8 mouse cellular contexts compared by ENCODE assay signal in genomic region chr8:3587391-3588257, GRCm38 (mm10). TPM values are rescaled to one million over a fixed set of nuclear protein-coding genes. Genes with fewer than 3 reads are reported as not detected.
DNase-seq lines count a peak whose midpoint lies in the region; ATAC-seq lines count a peak whose summit lies in the region.

No protein-coding gene starts in this region.

- peak; percentile 57 for ATAC-seq in common myeloid progenitor, adult 5-6 weeks (replicated peaks; ENCODE audit: low read depth, poor library complexity, severe bottlenecking)
- ATAC-seq in heart, embryonic 15.5 days (replicated peaks; ENCODE audit: insufficient number of reproducible peaks, insufficient read depth, low FRiP score, low read depth) = no peak; the same call in 1 of the 2 replicates
- peak; percentile 73 for ATAC-seq in liver, embryonic 15.5 days (ENCODE audit: insufficient read depth)
- ATAC-seq in neural tube, embryonic 13.5 days (ENCODE audit: low read depth) = peak; percentile 82

- peak overlapping the region; percentile 100 for H3K4me2 ChIP-seq in heart, embryonic 15.5 days
- peak overlapping the region; percentile 96 for H3K4me2 ChIP-seq in liver, embryonic 15.5 days
- peak overlapping the region; percentile 81 for H3K4me2 ChIP-seq in neural tube, embryonic 13.5 days

- H3K9ac ChIP-seq in heart, embryonic 15.5 days = peak overlapping the region; percentile 71
- H3K9ac ChIP-seq in liver, embryonic 15.5 days = peak overlapping the region; percentile 60
- H3K9ac ChIP-seq in neural tube, embryonic 13.5 days = peak overlapping the region; percentile 93

- no peaks in the 10 kb centered on the region for H3K36me3 ChIP-seq in heart, embryonic 15.5 days
- no peaks in the 10 kb centered on the region for H3K36me3 ChIP-seq in liver, embryonic 15.5 days (replicated peaks)
- no peaks in the 10 kb centered on the region for H3K36me3 ChIP-seq in neural tube, embryonic 13.5 days

- peak; percentile 51 to 79 for DNase-seq in urinary bladder, adult 18-20 months (ENCODE audit: low spot score in 2 of 2)
- DNase-seq in urinary bladder, postnatal 10 days (ENCODE audit: low spot score) = no peak
- peak; percentile 89 for DNase-seq in kidney, postnatal 14 days
- DNase-seq in urinary bladder, postnatal 25 days (ENCODE audit: low spot score) = peak; percentile 60

- H3K9me3 ChIP-seq in heart, embryonic 15.5 days (replicated peaks) = no peaks in the 10 kb centered on the region
- H3K9me3 ChIP-seq in liver, embryonic 15.5 days (replicated peaks) = no peaks in the 10 kb centered on the region
- no peaks in the 10 kb centered on the region for H3K9me3 ChIP-seq in neural tube, embryonic 13.5 days

- peaks cover 20% of the 10 kb centered on the region for H3K27me3 ChIP-seq in heart, embryonic 15.5 days
- peaks cover 15% of the 10 kb centered on the region for H3K27me3 ChIP-seq in liver, embryonic 15.5 days
- 0 out of 2 replicates have a peak, but pooled peaks cover 5% of the 10 kb centered on the region for H3K27me3 ChIP-seq in neural tube, embryonic 13.5 days

- under 1% methylated on average over 76 of the region's 77 CpGs for WGBS in heart, embryonic 15.5 days
- WGBS in liver, embryonic 15.5 days (ENCODE audit: insufficient replicate concordance) = 1% methylated on average over 77 of the region's 77 CpGs
- under 1% methylated on average over 77 of the region's 77 CpGs for WGBS in neural tube, embryonic 13.5 days

- peak overlapping the region; percentile 68 for H3K4me3 ChIP-seq in heart, embryonic 15.5 days
- H3K4me3 ChIP-seq in liver, embryonic 15.5 days (replicated peaks) = peak overlapping the region; percentile 66
- H3K4me3 ChIP-seq in neural tube, embryonic 13.5 days = peak overlapping the region; percentile 87

- peaks cover 11% of the 10 kb centered on the region for H3K4me1 ChIP-seq in heart, embryonic 15.5 days (replicated peaks)
- peaks cover 26% of the 10 kb centered on the region for H3K4me1 ChIP-seq in liver, embryonic 15.5 days (replicated peaks)
- peaks cover 11% of the 10 kb centered on the region; the same call in 1 of the 2 replicates for H3K4me1 ChIP-seq in neural tube, embryonic 13.5 days (replicated peaks)

- no peak overlapping the region for H3K27ac ChIP-seq in heart, embryonic 15.5 days
- H3K27ac ChIP-seq in liver, embryonic 15.5 days (replicated peaks) = peak overlapping the region; percentile 60
- H3K27ac ChIP-seq in neural tube, embryonic 13.5 days (replicated peaks) = peak overlapping the region; percentile 89

RNA-seq across cellular contexts. Expression of gene Camsap3, which starts 0.5 kb away (rescaled TPM):
- total RNA-seq in common myeloid progenitor, adult 5-6 weeks (2017) = 1.0 TPM in 2 replicates
- 1.3 and 3.0 TPM in 2 replicates for polyA plus RNA-seq in heart, embryonic 15.5 days (2015; fragmentation: Nextera tagmentation; extraction: Ambion mirVana)
- polyA plus RNA-seq in liver, embryonic 15.5 days (2015; fragmentation: Nextera tagmentation; extraction: Ambion mirVana) = 1.7 and 1.9 TPM in 2 replicates
- 34.0 and 38.9 TPM in 2 replicates for polyA plus RNA-seq in neural tube, embryonic 13.5 days (2015; fragmentation: Nextera tagmentation; extraction: Ambion mirVana)

RNA-seq across cellular contexts. Expression of gene C330021F23Rik, which starts 19.8 kb away (rescaled TPM):
- 0.44 and 0.96 TPM in 2 replicates for total RNA-seq in common myeloid progenitor, adult 5-6 weeks (2017)
- 4.8 and 5.4 TPM in 2 replicates for polyA plus RNA-seq in heart, embryonic 15.5 days (2015; fragmentation: Nextera tagmentation; extraction: Ambion mirVana)
- 4.3 and 4.4 TPM in 2 replicates for polyA plus RNA-seq in liver, embryonic 15.5 days (2015; fragmentation: Nextera tagmentation; extraction: Ambion mirVana)
- polyA plus RNA-seq in neural tube, embryonic 13.5 days (2015; fragmentation: Nextera tagmentation; extraction: Ambion mirVana) = 0.50 and 0.77 TPM in 2 replicates

RNA-seq across cellular contexts. Expression of gene Xab2, which starts 33.5 kb away (rescaled TPM):
- total RNA-seq in common myeloid progenitor, adult 5-6 weeks (2017) = 53.4 and 54.3 TPM in 2 replicates
- polyA plus RNA-seq in heart, embryonic 15.5 days (2015; fragmentation: Nextera tagmentation; extraction: Ambion mirVana) = 27.0 and 36.3 TPM in 2 replicates
- 27.3 and 31.0 TPM in 2 replicates for polyA plus RNA-seq in liver, embryonic 15.5 days (2015; fragmentation: Nextera tagmentation; extraction: Ambion mirVana)
- 52.8 and 54.7 TPM in 2 replicates for polyA plus RNA-seq in neural tube, embryonic 13.5 days (2015; fragmentation: Nextera tagmentation; extraction: Ambion mirVana)

RNA-seq across cellular contexts. Expression of gene Pet100, which starts 33.7 kb away (rescaled TPM):
- total RNA-seq in common myeloid progenitor, adult 5-6 weeks (2017) = 162 and 251 TPM in 2 replicates
- 72.7 and 104 TPM in 2 replicates for polyA plus RNA-seq in heart, embryonic 15.5 days (2015; fragmentation: Nextera tagmentation; extraction: Ambion mirVana)
- 49.8 and 72.1 TPM in 2 replicates for polyA plus RNA-seq in liver, embryonic 15.5 days (2015; fragmentation: Nextera tagmentation; extraction: Ambion mirVana)
- polyA plus RNA-seq in neural tube, embryonic 13.5 days (2015; fragmentation: Nextera tagmentation; extraction: Ambion mirVana) = 111 and 122 TPM in 2 replicates

RNA-seq across cellular contexts. Expression of gene Pcp2, which starts 37.7 kb away (rescaled TPM):
- not detected in 2 replicates for total RNA-seq in common myeloid progenitor, adult 5-6 weeks (2017)
- polyA plus RNA-seq in heart, embryonic 15.5 days (2015; fragmentation: Nextera tagmentation; extraction: Ambion mirVana) = 0.33 TPM in 1 of 2 replicates, not detected in the other
- polyA plus RNA-seq in liver, embryonic 15.5 days (2015; fragmentation: Nextera tagmentation; extraction: Ambion mirVana) = 0.09 and 0.22 TPM in 2 replicates
- 0.58 TPM in 1 of 2 replicates, not detected in the other for polyA plus RNA-seq in neural tube, embryonic 13.5 days (2015; fragmentation: Nextera tagmentation; extraction: Ambion mirVana)
